Mouse (Mus musculus) kidney, embryonic 15.5 days (tissue): ENCODE measurements around the gene Rab40b. TPM values are rescaled to one million over a fixed set of nuclear protein-coding genes. Genes with fewer than 3 reads are reported as not detected.
"Not testable (repeated sequence)": the region's sequence is repeated elsewhere in the genome, so short reads cannot be mapped to it uniquely, and the experiment has no call there.

Experiments used
- ATAC-seq: fragments of 200-750 bp; cut with Nextera tagmentation; replicated peaks from 2 replicates; pipeline ENCODE4 v1.8.0; 2017; ENCODE audit warnings: moderate TSS enrichment; ENCODE audit not compliant: low FRiP score
- H3K27ac ChIP-seq: fragments of 300-500 bp; sonication (generic); 2 replicates; pipeline ENCODE4 v1.5.1; 2015; ENCODE audit warnings: mild to moderate bottlenecking, inconsistent platforms
- H3K27me3 ChIP-seq: fragments of 300-500 bp; sonication (generic); 2 replicates; pipeline ENCODE4 v1.6.1; 2015; ENCODE audit warnings: inconsistent platforms
- H3K36me3 ChIP-seq: fragments of 300-500 bp; sonication (generic); 2 replicates; pipeline ENCODE4 v1.6.1; 2015; ENCODE audit warnings: inconsistent platforms
- H3K4me1 ChIP-seq: fragments of 300-500 bp; sonication (generic); 2 replicates; pipeline ENCODE4 v1.6.1; 2015; ENCODE audit warnings: inconsistent platforms
- H3K4me2 ChIP-seq: fragments of 300-500 bp; sonication (generic); 2 replicates; pipeline ENCODE4 v1.6.1; 2015; ENCODE audit warnings: moderate library complexity, mild to moderate bottlenecking, inconsistent platforms
- H3K4me3 ChIP-seq: fragments of 300-500 bp; sonication (generic); replicated peaks from 2 replicates; pipeline ENCODE4 v1.5.1; 2015; ENCODE audit warnings: mild to moderate bottlenecking, inconsistent platforms
- H3K9ac ChIP-seq: fragments of 300-500 bp; sonication (generic); 2 replicates; pipeline ENCODE4 v1.6.1; 2015; ENCODE audit warnings: mild to moderate bottlenecking, inconsistent platforms
- H3K9me3 ChIP-seq: fragments of 300-500 bp; sonication (generic); replicated peaks from 2 replicates; pipeline ENCODE4 v1.6.1; 2016; ENCODE audit warnings: inconsistent platforms
- WGBS: fragments of 180-500 bp; shearing (Covaris S2); methylation state at CpG from one replicate; pipeline ENCODE4 v1.1.7; 2015; ENCODE audit warnings: mixed read lengths; 5-methylcytosine and 5-hydroxymethylcytosine counted together
- polyA plus RNA-seq: library from polyadenylated mRNA; unstranded; fragments of >200 nt; fragmentation: Nextera tagmentation; extraction: Ambion mirVana; gene quantifications from 2 replicates; pipeline ENCODE4 v1.2.1, GENCODE M21; 2015

The Rab40b gene
- polyA plus RNA-seq, 1 experiment from 2014 or later = 5.5 TPM

DNA sequence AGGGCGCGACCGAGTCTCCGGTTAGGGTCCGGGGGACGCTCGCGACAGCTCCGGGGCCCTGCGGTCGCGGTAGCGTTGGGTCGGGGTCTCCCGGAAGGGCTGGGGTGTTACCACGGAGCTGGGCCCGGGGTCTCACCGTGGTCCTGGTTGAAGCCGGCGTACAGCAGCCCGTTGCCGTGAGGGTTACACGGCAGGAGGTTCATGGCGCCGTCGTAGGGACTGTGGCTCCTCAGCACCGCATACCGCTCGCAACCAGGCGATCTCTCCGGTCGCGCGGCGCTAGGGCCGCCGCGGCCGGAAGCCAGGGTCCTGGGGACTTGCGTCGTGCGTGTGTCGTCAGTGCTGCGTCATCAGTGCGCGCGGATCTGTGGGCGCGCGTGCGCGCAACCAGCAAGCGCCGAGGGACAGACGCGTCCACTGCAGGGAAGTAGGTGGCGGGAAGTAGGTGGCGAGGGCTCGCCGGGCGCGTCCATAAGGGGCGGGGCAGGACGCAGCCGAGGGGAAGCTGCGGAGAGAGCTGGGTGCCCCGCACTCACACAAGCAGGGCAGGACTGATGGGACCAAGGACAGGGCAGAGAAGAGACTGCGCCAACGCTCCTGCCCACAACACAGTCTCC, 33.9 kb downstream of the Rab40b start, which contains the start of gene Wdr45b:
Wdr45b (minus strand) TSS at position 355 of the 617 bp plus-strand sequence.
- Histone ChIP-seq H3K27me3 (no peaks in the 10 kb centered on the region), H3K4me2 (peak within 1 kb of the TSS; percentile 86), H3K9me3 (no peaks in the 10 kb centered on the region), H3K27ac (peak within 1 kb of the TSS; percentile 86), H3K4me3 (peak within 1 kb of the TSS; percentile 84), H3K36me3 (peaks cover 11% of the 10 kb centered on the region; the same call in 1 of the 2 replicates), H3K9ac (peak within 1 kb of the TSS; percentile 95), H3K4me1 (peaks cover 23% of the 10 kb centered on the region)
- WGBS = under 1% methylated on average over 69 of the region's 69 CpGs
- ATAC-seq = peak; percentile 97

GRCm38 (mm10) chr11:121353326-121354090, 34.5 kb downstream of the Rab40b start:
- 3% methylated on average over 41 of the region's 41 CpGs for WGBS
- Histone ChIP-seq H3K9ac (peak overlapping the region; percentile 95), H3K27me3 (no peaks in the 10 kb centered on the region), H3K36me3 (peaks cover 18% of the 10 kb centered on the region), H3K4me1 (peaks cover 23% of the 10 kb centered on the region), H3K4me2 (peak overlapping the region; percentile 86), H3K9me3 (no peaks in the 10 kb centered on the region), H3K27ac (peak overlapping the region; percentile 86), H3K4me3 (peak overlapping the region; percentile 84)
- no peak; the same call in 1 of the 2 replicates for ATAC-seq

GRCm38 (mm10) chr11:121348727-121349126, 39.3 kb downstream of the Rab40b start:
- not testable (repeated sequence) for H3K27me3 ChIP-seq, ATAC-seq, H3K9me3 ChIP-seq, H3K4me3 ChIP-seq, H3K9ac ChIP-seq, H3K27ac ChIP-seq, H3K4me2 ChIP-seq
- H3K36me3 ChIP-seq = peaks cover 56% of the 10 kb centered on the region
- peaks cover 16% of the 10 kb centered on the region for H3K4me1 ChIP-seq
- WGBS = 89% methylated on average over 3 of the region's 3 CpGs

- ATAC-seq = no peak
- 90% methylated on average over 2 of the region's 2 CpGs for WGBS
- H3K9me3 ChIP-seq = no peaks in the 10 kb centered on the region
- no peaks in the 10 kb centered on the region for H3K27me3 ChIP-seq
- H3K36me3 ChIP-seq = peaks cover 57% of the 10 kb centered on the region
- H3K27ac ChIP-seq = no peak overlapping the region
- H3K4me3 ChIP-seq = no peak overlapping the region
- H3K4me2 ChIP-seq = no peak overlapping the region
- H3K4me1 ChIP-seq = peaks cover 12% of the 10 kb centered on the region
- H3K9ac ChIP-seq = no peak overlapping the region
Measured at GRCm38 (mm10) chr11:121348166-121348565, 39.9 kb downstream of the Rab40b start.

DNA sequence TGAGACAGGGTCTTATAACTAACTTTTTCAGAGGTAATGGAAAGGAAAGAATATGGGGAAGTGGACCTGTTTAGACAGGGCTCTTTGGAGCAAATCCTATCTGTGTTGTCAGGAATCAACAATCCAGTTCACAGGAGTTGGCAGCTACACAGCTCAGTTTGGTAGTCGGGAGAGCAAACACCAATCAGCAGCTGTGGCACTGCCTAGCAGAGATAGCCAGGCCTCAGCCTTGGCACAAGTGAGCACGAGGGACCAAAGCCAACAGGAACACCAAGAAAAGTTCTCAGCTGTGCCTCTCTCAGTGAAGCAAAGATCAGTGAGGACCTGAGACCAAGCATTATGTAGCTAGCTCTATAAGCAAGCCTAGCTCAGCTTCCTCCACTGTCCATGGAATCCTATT, 41.0 kb downstream of the Rab40b start:
- Histone ChIP-seq H3K27me3 (no peaks in the 10 kb centered on the region), H3K36me3 (peaks cover 57% of the 10 kb centered on the region), H3K4me3 (no peak overlapping the region), H3K27ac (no peak overlapping the region), H3K4me1 (peaks cover under 1% of the 10 kb centered on the region; the same call in 1 of the 2 replicates), H3K4me2 (no peak overlapping the region), H3K9me3 (no peaks in the 10 kb centered on the region), H3K9ac (no peak overlapping the region)
- 95% methylated on average over 2 of the region's 2 CpGs for WGBS
- no peak for ATAC-seq

- ATAC-seq, H3K27me3 ChIP-seq, H3K4me3 ChIP-seq, H3K4me1 ChIP-seq, H3K4me2 ChIP-seq, H3K9me3 ChIP-seq, H3K9ac ChIP-seq, H3K27ac ChIP-seq: not testable (repeated sequence)
- H3K36me3 ChIP-seq = peaks cover 64% of the 10 kb centered on the region
- 71% methylated on average over 1 of the region's 1 CpGs for WGBS
Measured at GRCm38 (mm10) chr11:121342423-121342822, 45.6 kb downstream of the Rab40b start.

DNA sequence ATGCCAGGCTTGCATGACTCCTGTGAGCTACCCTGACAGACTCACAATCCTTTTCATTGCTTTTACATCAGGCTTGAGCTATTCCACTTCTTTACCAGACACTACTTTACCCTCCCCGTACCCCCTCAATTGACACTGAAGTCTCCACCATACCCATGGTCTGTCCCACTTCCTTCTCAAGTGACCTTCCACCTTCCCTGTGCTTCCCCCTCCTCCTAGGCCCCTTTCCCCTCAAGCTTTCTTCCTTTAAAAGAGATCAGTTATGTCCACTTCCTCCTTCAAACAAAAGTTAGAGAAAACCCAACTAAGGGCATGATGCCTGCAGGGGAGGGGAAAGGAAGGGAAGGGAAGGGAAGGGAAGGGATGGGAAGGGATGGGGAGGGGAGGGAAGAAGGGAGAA, 47.8 kb downstream of the Rab40b start:
- Histone ChIP-seq H3K27me3 (no peaks in the 10 kb centered on the region), H3K4me2 (no peak overlapping the region)
- WGBS = 96% methylated on average over 1 of the region's 1 CpGs

GRCm38 (mm10) chr11:121339647-121340046, 48.4 kb downstream of the Rab40b start:
- H3K9me3 ChIP-seq = no peaks in the 10 kb centered on the region
- peaks cover 63% of the 10 kb centered on the region for H3K36me3 ChIP-seq
- no peak overlapping the region for H3K9ac ChIP-seq
- H3K4me3 ChIP-seq = no peak overlapping the region
- no peak overlapping the region for H3K27ac ChIP-seq
- H3K27me3 ChIP-seq = no peaks in the 10 kb centered on the region
- no peaks in the 10 kb centered on the region for H3K4me1 ChIP-seq
- no peak for ATAC-seq
- no peak overlapping the region for H3K4me2 ChIP-seq
- WGBS = 90% methylated on average over 1 of the region's 1 CpGs

More for the DNA sequence above, 47.8 kb downstream of the Rab40b start:
- Histone ChIP-seq H3K4me3 (no peak overlapping the region), H3K9ac (no peak overlapping the region), H3K27ac (no peak overlapping the region), H3K4me1 (no peaks in the 10 kb centered on the region), H3K9me3 (no peaks in the 10 kb centered on the region), H3K36me3 (peaks cover 63% of the 10 kb centered on the region)
- no peak for ATAC-seq

DNA sequence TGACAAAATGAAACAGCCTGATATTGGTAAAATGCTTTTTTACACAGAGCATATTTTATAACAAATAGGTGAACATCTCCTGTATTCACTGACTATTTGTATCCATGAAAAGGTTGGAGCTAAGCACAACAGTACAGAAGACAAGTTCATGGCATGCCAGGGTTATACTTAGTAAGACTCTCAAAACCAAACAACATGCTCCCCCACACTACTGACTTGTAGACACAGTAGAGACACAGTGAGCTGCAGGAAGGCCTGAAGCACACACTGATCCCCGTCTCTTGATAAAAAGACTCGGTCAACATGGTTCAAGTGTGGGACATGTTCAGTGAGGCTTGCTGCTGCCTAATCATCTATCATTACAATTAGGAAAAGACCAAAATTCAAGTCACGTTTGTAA, 56.4 kb downstream of the Rab40b start:
- Histone ChIP-seq H3K9ac (no peak overlapping the region), H3K36me3 (peaks cover 96% of the 10 kb centered on the region), H3K9me3 (no peaks in the 10 kb centered on the region), H3K27ac (no peak overlapping the region), H3K4me2 (no peak overlapping the region), H3K27me3 (no peaks in the 10 kb centered on the region), H3K4me3 (no peak overlapping the region), H3K4me1 (no peaks in the 10 kb centered on the region)
- 91% methylated on average over 3 of the region's 3 CpGs for WGBS
- ATAC-seq = no peak

DNA sequence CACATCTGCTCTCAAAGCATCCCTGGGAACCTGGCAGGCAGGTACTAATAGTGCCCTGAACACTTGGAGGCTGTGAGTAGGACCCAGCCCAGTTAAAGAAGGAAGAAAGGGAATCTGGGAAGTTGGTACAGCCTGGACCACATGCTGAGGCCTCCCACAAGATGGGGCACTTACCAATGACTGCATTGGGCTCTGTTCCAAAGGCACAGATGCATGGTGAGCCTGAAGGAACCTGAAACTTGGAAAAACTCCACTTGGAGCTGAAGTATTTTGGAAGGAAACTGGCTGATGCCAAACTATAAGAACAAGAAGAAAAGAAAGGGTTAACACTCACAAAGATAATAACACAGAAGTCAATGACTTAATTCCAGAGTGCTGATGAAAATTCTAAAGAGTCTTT, 59.4 kb downstream of the Rab40b start:
- Histone ChIP-seq H3K36me3 (peaks cover 82% of the 10 kb centered on the region), H3K27ac (no peak overlapping the region), H3K9ac (no peak overlapping the region), H3K4me1 (no peaks in the 10 kb centered on the region), H3K9me3 (no peaks in the 10 kb centered on the region), H3K4me3 (no peak overlapping the region), H3K4me2 (no peak overlapping the region), H3K27me3 (no peaks in the 10 kb centered on the region)
- ATAC-seq = no peak

DNA sequence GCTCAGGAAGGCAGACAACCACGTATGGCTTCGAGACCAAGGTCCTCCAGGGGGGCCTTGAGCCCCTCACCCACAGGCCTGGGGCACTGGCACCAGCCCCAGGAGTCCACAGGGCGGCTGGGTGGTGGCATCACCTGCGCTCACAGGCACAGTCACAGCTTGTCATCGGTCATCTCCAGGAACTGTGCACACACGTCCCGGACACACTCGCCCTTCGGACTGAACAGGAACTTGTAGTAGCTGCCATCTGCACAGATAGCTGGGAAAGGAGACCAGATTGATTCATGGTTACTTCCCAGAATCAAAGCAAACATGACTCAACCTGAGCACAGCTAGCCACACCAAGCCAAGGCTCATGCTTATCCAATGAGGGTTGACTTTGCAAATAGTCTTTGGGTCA, 59.8 kb downstream of the Rab40b start:
- Histone ChIP-seq H3K9me3 (no peaks in the 10 kb centered on the region), H3K27me3 (no peaks in the 10 kb centered on the region), H3K36me3 (peaks cover 78% of the 10 kb centered on the region), H3K4me3 (no peak overlapping the region), H3K9ac (no peak overlapping the region), H3K4me1 (no peaks in the 10 kb centered on the region), H3K27ac (no peak overlapping the region), H3K4me2 (no peak overlapping the region)
- ATAC-seq = no peak
- 99% methylated on average over 9 of the region's 9 CpGs for WGBS

- Histone ChIP-seq H3K4me1 (no peaks in the 10 kb centered on the region), H3K36me3 (peaks cover 64% of the 10 kb centered on the region), H3K9me3 (no peaks in the 10 kb centered on the region; the same call in 1 of the 2 replicates), H3K9ac (no peak overlapping the region), H3K4me3 (no peak overlapping the region), H3K27me3 (no peaks in the 10 kb centered on the region), H3K4me2 (no peak overlapping the region), H3K27ac (no peak overlapping the region)
- over 99% methylated on average over 5 of the region's 5 CpGs for WGBS
- ATAC-seq = no peak
Measured at GRCm38 (mm10) chr11:121326681-121327080, 61.4 kb downstream of the Rab40b start.
